Mouse (Mus musculus) heart, embryonic 12.5 days (tissue): ENCODE data around the gene Rsph6a. TPM values are rescaled to one million over a fixed set of nuclear protein-coding genes. Genes with fewer than 3 reads are reported as not detected.

Experiments used
- ATAC-seq: fragments of 200-750 bp; cut with Nextera tagmentation; 2 replicates; pipeline ENCODE4 v1.8.0; 2017; ENCODE audit warnings: moderate TSS enrichment, moderate library complexity; ENCODE audit not compliant: insufficient number of reproducible peaks, low FRiP score
- H3K27ac ChIP-seq: fragments of 300-500 bp; sonication (generic); 2 replicates; pipeline ENCODE4 v1.5.1; 2016; ENCODE audit warnings: mild to moderate bottlenecking, moderate library complexity; ENCODE audit not compliant: poor library complexity, severe bottlenecking
- H3K27me3 ChIP-seq: fragments of 300-500 bp; sonication (generic); replicated peaks from 2 replicates; pipeline ENCODE4 v1.6.1; 2016; ENCODE audit warnings: mild to moderate bottlenecking, moderate library complexity
- H3K36me3 ChIP-seq: fragments of 300-500 bp; sonication (generic); 2 replicates; pipeline ENCODE4 v1.6.1; 2016; ENCODE audit warnings: mild to moderate bottlenecking, moderate library complexity
- H3K4me1 ChIP-seq: fragments of 300-500 bp; sonication (generic); replicated peaks from 2 replicates; pipeline ENCODE4 v1.6.1; 2016; ENCODE audit warnings: mild to moderate bottlenecking
- H3K4me2 ChIP-seq: fragments of 300-500 bp; sonication (generic); 2 replicates; pipeline ENCODE4 v1.6.1; 2016; ENCODE audit warnings: mild to moderate bottlenecking, moderate library complexity
- H3K4me3 ChIP-seq: fragments of 300-500 bp; sonication (generic); 2 replicates; pipeline ENCODE4 v1.5.1; 2016; ENCODE audit warnings: mild to moderate bottlenecking
- H3K9ac ChIP-seq: fragments of 300-500 bp; sonication (generic); 2 replicates; pipeline ENCODE4 v1.6.1; 2016; ENCODE audit warnings: mild to moderate bottlenecking, moderate library complexity
- H3K9me3 ChIP-seq: fragments of 300-500 bp; sonication (generic); replicated peaks from 2 replicates; pipeline ENCODE4 v1.6.1; 2016; ENCODE audit warnings: mild to moderate bottlenecking, moderate library complexity
- WGBS: fragments of 180-500 bp; shearing (Covaris S2); methylation state at CpG from one replicate; pipeline ENCODE4 v1.1.7; 2016; 5-methylcytosine and 5-hydroxymethylcytosine counted together
- polyA plus RNA-seq: library from polyadenylated mRNA; unstranded; fragments of >200 nt; fragmentation: Nextera tagmentation; extraction: Ambion mirVana; gene quantifications from 2 replicates; pipeline ENCODE4 v1.2.1, GENCODE M21; 2016

Gene Rsph6a
- polyA plus RNA-seq, 1 experiment from 2014 or later, result not detected

DNA sequence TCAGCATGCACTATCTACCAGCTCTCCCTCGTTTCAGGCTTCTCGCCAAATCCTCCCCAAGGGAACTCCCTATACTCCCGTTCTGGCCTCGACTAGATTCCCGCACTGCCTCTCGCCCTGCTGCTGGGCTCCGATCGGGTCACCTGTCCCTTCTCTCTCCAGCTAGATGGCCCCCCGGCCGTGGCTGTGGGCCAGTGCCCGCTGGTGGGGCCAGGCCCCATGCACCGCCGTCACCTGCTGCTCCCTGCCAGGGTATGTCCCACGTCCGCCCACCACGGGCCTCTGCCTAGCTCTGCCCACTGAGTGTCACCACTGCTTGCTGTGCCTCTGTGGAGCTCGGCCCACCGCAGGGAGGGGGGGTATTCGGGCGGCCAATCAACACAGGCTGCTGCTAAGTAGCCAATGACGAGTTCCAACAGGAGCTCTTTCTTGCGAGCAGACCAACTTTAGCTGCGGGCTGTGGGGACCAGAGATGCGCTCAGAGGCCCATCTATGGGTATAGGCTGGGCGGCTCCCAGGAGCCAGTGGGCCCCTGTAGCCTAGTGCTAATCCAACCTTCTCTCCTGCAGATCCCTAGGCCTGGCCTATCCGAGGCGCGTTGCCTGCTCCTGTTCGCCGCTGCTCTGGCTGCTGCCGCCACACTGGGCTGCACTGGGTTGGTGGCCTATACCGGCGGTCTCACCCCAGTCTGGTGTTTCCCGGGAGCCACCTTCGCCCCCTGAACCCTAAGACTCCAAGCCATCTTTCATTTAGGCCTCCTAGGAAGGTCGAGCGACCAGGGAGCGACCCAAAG lies 38.1 kb downstream of the Rsph6a start:
- Histone ChIP-seq H3K4me3 (peak overlapping the region; percentile 79), H3K4me2 (peak overlapping the region; percentile 88), H3K9ac (peak overlapping the region; percentile 72), H3K27me3 (no peaks in the 10 kb centered on the region; the same call in 1 of the 2 replicates), H3K4me1 (peaks cover 42% of the 10 kb centered on the region), H3K36me3 (peaks cover 53% of the 10 kb centered on the region), H3K27ac (peak overlapping the region; percentile 94), H3K9me3 (no peaks in the 10 kb centered on the region)
- WGBS, result 3% methylated on average over 37 of the region's 38 CpGs
- peak; percentile 50 for ATAC-seq

DNA sequence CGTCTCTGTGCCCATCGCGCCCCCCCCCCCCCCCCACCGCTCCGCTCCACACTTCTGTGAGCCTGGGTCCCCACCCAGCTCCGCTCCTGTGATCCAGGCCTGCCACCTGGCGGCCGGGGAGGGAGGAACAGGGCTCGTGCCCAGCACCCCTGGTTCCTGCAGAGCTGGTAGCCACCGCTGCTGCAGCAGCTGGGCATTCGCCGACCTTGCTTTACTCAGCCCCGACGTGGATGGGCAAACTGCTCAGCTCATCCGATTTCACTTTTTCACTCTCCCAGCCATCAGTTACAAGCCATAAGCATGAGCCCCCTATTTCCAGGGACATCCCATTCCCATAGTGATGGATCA lies 38.7 kb downstream of the Rsph6a start:
- H3K27ac ChIP-seq, result peak overlapping the region; percentile 94
- ATAC-seq, result peak; percentile 68
- H3K9me3 ChIP-seq, result no peaks in the 10 kb centered on the region
- H3K9ac ChIP-seq, result peak overlapping the region; percentile 72
- H3K4me2 ChIP-seq, result peak overlapping the region; percentile 88
- peaks cover 47% of the 10 kb centered on the region for H3K4me1 ChIP-seq
- H3K27me3 ChIP-seq, result no peaks in the 10 kb centered on the region; the same call in 1 of the 2 replicates
- WGBS, result 0% methylated on average over 12 of the region's 15 CpGs
- H3K4me3 ChIP-seq, result peak overlapping the region; percentile 79
- H3K36me3 ChIP-seq, result peaks cover 52% of the 10 kb centered on the region

DNA sequence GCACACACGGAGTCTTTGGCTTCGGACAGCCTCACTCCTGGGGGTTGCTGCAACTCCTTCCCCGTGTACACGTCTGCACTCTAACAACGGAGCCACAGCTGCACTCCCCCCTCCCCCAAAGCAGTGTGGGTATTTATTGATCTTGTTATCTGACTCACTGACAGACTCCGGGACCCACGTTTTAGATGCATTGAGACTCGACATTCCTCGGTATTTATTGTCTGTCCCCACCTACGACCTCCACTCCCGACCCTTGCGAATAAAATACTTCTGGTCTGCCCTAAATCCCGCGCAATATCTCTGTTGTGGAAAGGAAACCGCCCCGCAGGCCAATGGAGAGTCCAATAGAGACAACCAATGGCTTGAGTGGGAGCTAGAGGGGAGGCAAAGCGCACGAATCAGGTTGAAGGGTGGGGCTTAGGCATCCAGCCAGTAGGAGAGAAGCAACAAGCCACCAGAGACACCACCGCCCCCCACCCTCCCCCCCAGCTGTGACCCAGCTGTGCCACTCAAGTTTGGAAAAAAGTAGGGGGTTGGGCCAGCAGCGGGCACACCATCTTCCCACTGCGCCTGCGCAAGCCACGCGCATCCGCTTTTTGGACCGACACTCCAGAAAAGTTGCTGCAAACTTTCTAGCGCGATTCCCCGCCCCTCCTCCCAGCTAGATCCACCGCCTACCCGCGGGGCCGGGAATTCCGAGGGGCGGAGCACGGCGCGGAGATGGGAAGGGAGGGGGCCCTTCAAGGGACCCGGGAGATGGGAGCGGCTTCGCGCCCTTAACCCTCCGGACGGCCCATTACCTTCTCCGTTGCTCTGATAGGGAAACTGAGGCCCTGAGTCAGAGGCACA lies 39.3 kb downstream of the Rsph6a start:
- peak overlapping the region; percentile 88 for H3K4me2 ChIP-seq
- no peaks in the 10 kb centered on the region for H3K9me3 ChIP-seq
- ATAC-seq, result peak; percentile 83
- WGBS, result under 1% methylated on average over 44 of the region's 45 CpGs
- no peaks in the 10 kb centered on the region; the same call in 1 of the 2 replicates for H3K27me3 ChIP-seq
- H3K36me3 ChIP-seq, result peaks cover 46% of the 10 kb centered on the region
- H3K9ac ChIP-seq, result peak overlapping the region; percentile 97
- peak overlapping the region; percentile 99 for H3K27ac ChIP-seq
- H3K4me1 ChIP-seq, result peaks cover 47% of the 10 kb centered on the region
- H3K4me3 ChIP-seq, result peak overlapping the region; percentile 79

DNA sequence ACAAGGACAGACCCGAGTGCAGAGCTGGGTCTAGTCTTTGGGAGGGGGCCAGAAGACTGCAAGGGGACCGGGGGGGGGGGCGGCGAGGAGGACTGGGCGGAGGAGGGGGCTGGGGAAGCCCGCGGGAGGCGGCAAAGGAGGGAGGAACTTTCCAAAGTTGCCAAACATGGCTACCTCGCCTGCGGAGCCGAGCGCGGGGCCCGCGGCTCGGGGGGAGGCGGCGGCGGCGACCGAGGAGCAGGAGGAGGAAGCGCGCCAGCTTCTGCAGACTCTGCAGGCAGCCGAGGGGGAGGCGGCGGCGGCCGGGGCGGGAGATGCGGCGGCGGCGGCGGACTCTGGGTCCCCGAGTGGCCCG lies 40.0 kb downstream of the Rsph6a start, which contains the start of gene Six5:
Six5 (plus strand) TSS at position 124 of the 355 bp plus-strand sequence.
- ATAC-seq, result no peak; the same call in 1 of the 2 replicates
- Histone ChIP-seq H3K27me3 (no peaks in the 10 kb centered on the region; the same call in 1 of the 2 replicates), H3K9ac (peak within 1 kb of the TSS; percentile 97), H3K27ac (peak within 1 kb of the TSS; percentile 99), H3K4me3 (peak within 1 kb of the TSS; percentile 79), H3K9me3 (no peaks in the 10 kb centered on the region), H3K4me2 (peak within 1 kb of the TSS; percentile 88), H3K4me1 (peaks cover 47% of the 10 kb centered on the region), H3K36me3 (peaks cover 42% of the 10 kb centered on the region)
- WGBS, result 0% methylated on average over 33 of the region's 36 CpGs

DNA sequence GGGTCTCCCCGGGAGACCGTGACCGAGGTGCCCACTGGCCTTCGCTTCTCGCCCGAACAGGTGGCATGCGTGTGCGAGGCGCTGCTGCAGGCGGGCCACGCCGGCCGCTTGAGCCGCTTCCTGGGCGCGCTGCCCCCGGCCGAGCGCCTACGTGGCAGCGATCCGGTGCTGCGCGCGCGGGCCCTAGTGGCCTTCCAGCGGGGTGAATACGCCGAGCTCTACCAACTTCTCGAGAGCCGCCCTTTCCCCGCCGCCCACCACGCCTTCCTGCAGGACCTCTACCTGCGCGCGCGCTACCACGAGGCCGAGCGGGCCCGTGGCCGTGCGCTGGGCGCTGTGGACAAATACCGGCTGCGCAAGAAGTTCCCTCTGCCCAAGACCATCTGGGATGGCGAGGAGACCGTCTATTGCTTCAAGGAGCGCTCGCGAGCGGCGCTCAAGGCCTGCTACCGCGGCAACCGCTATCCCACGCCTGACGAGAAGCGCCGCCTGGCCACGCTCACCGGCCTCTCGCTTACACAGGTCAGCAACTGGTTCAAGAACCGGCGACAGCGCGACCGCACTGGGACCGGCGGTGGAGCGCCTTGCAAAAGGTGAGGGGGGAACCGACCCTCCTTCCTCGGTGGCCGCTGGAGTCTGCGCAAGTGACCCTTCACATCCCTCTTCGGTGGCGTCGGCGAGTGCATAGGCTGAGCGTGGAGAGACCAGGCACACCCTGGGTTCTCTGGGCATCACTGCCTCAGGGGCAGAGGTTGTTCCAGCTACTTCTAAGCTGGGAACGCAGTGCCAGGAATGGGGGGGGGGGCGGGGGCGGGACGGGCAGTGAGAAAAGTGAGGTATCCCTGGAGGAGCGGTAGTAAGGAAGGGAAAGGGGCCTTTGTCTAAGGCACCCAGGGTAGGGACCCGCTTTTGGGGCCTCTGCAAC lies 40.6 kb downstream of the Rsph6a start:
- peak overlapping the region; percentile 99 for H3K27ac ChIP-seq
- peaks cover 47% of the 10 kb centered on the region for H3K4me1 ChIP-seq
- ATAC-seq, result no peak
- no peaks in the 10 kb centered on the region; the same call in 1 of the 2 replicates for H3K27me3 ChIP-seq
- peak overlapping the region; percentile 97 for H3K9ac ChIP-seq
- peaks cover 36% of the 10 kb centered on the region for H3K36me3 ChIP-seq
- H3K9me3 ChIP-seq, result no peaks in the 10 kb centered on the region
- peak overlapping the region; percentile 79 for H3K4me3 ChIP-seq
- WGBS, result under 1% methylated on average over 80 of the region's 87 CpGs
- H3K4me2 ChIP-seq, result peak overlapping the region; percentile 88

DNA sequence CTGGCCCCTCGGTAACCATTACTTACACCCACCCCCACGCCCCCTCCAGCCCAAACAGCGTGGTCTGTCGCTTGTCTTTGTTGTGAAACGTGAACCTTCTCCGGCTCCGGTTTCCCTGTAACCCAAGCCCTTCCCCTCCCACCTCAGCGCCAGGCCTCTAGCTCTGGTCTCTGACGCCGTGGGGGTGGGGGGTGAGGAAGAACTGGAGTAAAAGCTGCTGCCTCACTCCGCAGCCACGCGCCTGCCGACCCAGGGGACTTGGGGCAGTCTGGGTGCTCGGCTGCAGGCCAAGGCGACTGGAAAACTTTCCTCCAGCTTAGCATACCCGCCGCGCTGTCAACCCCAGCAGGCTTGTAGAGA lies 41.2 kb downstream of the Rsph6a start:
- Histone ChIP-seq H3K9ac (peak overlapping the region; percentile 97), H3K4me2 (peak overlapping the region; percentile 88), H3K27me3 (no peaks in the 10 kb centered on the region; the same call in 1 of the 2 replicates), H3K27ac (peak overlapping the region; percentile 99), H3K4me3 (peak overlapping the region; percentile 79), H3K4me1 (peaks cover 47% of the 10 kb centered on the region), H3K36me3 (peaks cover 29% of the 10 kb centered on the region), H3K9me3 (no peaks in the 10 kb centered on the region)
- under 1% methylated on average over 19 of the region's 19 CpGs for WGBS
- ATAC-seq, result peak; percentile 15; the same call in 1 of the 2 replicates

DNA sequence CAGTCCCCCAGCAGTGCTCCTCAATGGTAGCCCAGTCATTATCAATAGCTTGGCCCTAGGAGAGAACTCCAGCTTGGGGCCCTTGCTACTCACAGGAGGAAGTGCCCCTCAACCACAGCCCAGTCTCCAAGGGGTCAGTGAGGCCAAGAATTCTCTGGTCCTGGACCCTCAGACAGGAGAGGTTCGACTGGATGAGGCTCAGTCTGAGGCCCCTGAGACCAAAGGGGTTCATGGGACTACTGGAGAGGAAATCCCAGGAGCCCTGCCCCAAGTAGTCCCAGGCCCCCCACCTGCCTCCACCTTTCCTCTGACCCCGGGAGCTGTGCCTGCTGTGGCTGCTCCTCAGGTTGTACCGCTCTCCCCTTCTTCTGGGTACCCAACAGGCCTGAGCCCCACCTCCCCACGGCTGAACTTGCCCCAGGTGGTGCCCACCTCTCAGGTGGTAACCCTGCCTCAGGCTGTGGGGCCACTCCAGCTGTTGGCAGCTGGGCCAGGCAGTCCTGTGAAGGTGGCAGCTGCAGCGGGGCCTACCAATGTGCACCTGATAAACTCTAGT lies 42.0 kb downstream of the Rsph6a start:
- Histone ChIP-seq H3K4me1 (peaks cover 44% of the 10 kb centered on the region), H3K4me3 (peak overlapping the region; percentile 79), H3K27me3 (no peaks in the 10 kb centered on the region; the same call in 1 of the 2 replicates), H3K36me3 (peaks cover 22% of the 10 kb centered on the region), H3K9ac (peak overlapping the region; percentile 97), H3K9me3 (no peaks in the 10 kb centered on the region), H3K27ac (peak overlapping the region; percentile 99), H3K4me2 (peak overlapping the region; percentile 88)
- no peak for ATAC-seq
- 49% methylated on average over 5 of the region's 5 CpGs for WGBS

DNA sequence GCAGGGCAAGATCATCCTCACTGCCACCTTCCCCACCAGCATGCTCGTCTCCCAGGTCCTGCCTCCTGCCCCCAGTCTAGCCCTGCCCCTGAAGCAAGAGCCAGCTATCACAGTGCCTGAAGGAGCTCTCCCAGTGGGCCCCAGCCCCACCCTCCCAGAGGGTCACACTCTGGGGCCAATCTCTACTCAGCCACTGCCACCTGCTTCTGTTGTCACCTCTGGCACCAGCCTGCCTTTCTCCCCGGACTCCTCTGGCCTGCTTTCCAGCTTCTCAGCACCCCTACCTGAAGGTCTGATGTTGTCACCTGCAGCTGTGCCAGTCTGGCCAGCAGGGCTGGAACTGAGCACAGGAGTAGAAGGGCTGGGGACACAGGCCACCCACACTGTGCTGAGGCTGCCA lies 42.7 kb downstream of the Rsph6a start:
- no peak for ATAC-seq
- H3K27me3 ChIP-seq, result no peaks in the 10 kb centered on the region
- no peak overlapping the region for H3K4me3 ChIP-seq
- H3K9ac ChIP-seq, result peak overlapping the region; percentile 97
- no peak overlapping the region for H3K27ac ChIP-seq
- no peaks in the 10 kb centered on the region for H3K9me3 ChIP-seq
- peaks cover 15% of the 10 kb centered on the region for H3K36me3 ChIP-seq
- peak overlapping the region; percentile 88 for H3K4me2 ChIP-seq
- 40% methylated on average over 2 of the region's 2 CpGs for WGBS
- peaks cover 37% of the 10 kb centered on the region for H3K4me1 ChIP-seq

DNA sequence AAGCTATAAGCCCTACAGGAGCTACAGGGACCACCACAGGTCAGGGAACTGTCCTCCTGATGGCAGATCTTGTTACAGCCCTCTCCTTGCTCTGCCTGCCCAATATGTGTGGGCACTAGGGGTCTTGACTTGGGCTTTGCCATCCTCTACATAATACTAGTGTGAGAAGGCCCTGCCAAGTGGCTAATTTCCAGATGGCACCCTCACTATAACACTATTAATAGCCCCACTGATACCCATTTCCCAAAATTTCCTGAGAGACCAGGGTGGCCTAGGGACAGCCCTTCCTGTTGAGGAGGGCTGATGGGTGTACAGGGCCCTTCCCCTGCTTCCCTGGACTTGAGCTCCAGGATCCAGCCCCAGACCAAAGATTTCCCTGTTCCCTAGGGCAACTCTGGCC lies 43.4 kb downstream of the Rsph6a start:
- H3K36me3 ChIP-seq, result peaks cover 15% of the 10 kb centered on the region
- H3K4me2 ChIP-seq, result no peak overlapping the region
- no peak for ATAC-seq
- H3K9ac ChIP-seq, result no peak overlapping the region; the same call in 1 of the 2 replicates
- H3K4me1 ChIP-seq, result peaks cover 30% of the 10 kb centered on the region
- peaks cover 4% of the 10 kb centered on the region for H3K9me3 ChIP-seq
- H3K27me3 ChIP-seq, result no peaks in the 10 kb centered on the region
- H3K27ac ChIP-seq, result no peak overlapping the region
- no peak overlapping the region for H3K4me3 ChIP-seq

DNA sequence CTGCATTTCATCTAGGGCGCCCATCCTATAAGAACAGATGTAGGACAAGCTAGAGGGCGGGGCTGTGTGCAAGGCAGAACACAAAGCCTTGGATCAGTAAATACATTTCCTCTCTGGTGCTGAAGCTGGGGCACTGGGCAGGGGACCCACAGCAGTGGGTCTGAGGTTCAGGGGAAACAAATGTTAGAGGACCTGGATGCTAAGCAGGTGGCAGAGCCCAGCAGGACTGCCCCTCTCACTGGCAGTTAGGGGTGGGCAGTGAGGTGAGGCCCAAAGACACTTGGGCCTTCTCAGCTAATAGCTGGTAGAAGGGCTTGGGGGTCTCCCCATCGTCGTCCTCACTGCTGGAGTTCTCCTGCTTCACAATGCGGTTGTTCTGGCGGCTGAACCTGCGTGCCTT lies 44.3 kb downstream of the Rsph6a start:
- no peak for ATAC-seq
- Histone ChIP-seq H3K9me3 (peaks cover 11% of the 10 kb centered on the region), H3K9ac (no peak overlapping the region), H3K4me3 (no peak overlapping the region), H3K36me3 (peaks cover 15% of the 10 kb centered on the region), H3K4me1 (peaks cover 23% of the 10 kb centered on the region), H3K27me3 (no peaks in the 10 kb centered on the region), H3K4me2 (no peak overlapping the region), H3K27ac (no peak overlapping the region)
- WGBS, result 68% methylated on average over 7 of the region's 7 CpGs
